Mouse (Mus musculus) forebrain, embryonic 15.5 days (tissue): ENCODE data around the gene Acr. TPM values are rescaled to one million over a fixed set of nuclear protein-coding genes. Genes with fewer than 3 reads are reported as not detected.

Experiments
- ATAC-seq: fragments of 200-750 bp; cut with Nextera tagmentation; replicated peaks from 2 replicates; pipeline ENCODE4 v1.8.0; 2017; ENCODE audit warnings: mild to moderate bottlenecking, moderate TSS enrichment, moderate library complexity
- H3K27ac ChIP-seq: fragments of 300-500 bp; sonication (generic); replicated peaks from 2 replicates; pipeline ENCODE4 v1.5.1; 2015; ENCODE audit warnings: mild to moderate bottlenecking, inconsistent platforms
- H3K27me3 ChIP-seq: fragments of 300-500 bp; sonication (generic); 2 replicates; pipeline ENCODE4 v1.6.1; 2015; ENCODE audit warnings: inconsistent platforms
- H3K36me3 ChIP-seq: fragments of 300-500 bp; sonication (generic); 2 replicates; pipeline ENCODE4 v1.6.1; 2015; ENCODE audit warnings: mild to moderate bottlenecking, inconsistent platforms
- H3K4me1 ChIP-seq: fragments of 300-500 bp; sonication (generic); 2 replicates; pipeline ENCODE4 v1.6.1; 2015; ENCODE audit warnings: inconsistent platforms
- H3K4me2 ChIP-seq: fragments of 300-500 bp; sonication (generic); replicated peaks from 2 replicates; pipeline ENCODE4 v1.6.1; 2015; ENCODE audit warnings: mild to moderate bottlenecking, inconsistent platforms
- H3K4me3 ChIP-seq: fragments of 300-500 bp; sonication (generic); 2 replicates; pipeline ENCODE4 v1.5.1; 2015; ENCODE audit warnings: mild to moderate bottlenecking, inconsistent platforms
- H3K9ac ChIP-seq: fragments of 300-500 bp; sonication (generic); replicated peaks from 2 replicates; pipeline ENCODE4 v1.6.1; 2015; ENCODE audit warnings: mild to moderate bottlenecking, inconsistent platforms
- H3K9me3 ChIP-seq: fragments of 300-500 bp; sonication (generic); 2 replicates; pipeline ENCODE4 v1.6.1; 2016; ENCODE audit warnings: inconsistent platforms
- WGBS: fragments of 180-500 bp; shearing (Covaris S2); methylation state at CpG from one replicate; pipeline ENCODE4 v1.1.7; 2015; ENCODE audit warnings: mixed read lengths; 5-methylcytosine and 5-hydroxymethylcytosine counted together
- polyA plus RNA-seq: library from polyadenylated mRNA; unstranded; fragments of >200 nt; fragmentation: Nextera tagmentation; extraction: Ambion mirVana; gene quantifications from 2 replicates; pipeline ENCODE4 v1.2.1, GENCODE M21; 2015

Gene Acr
- polyA plus RNA-seq, 1 experiment from 2014 or later: 1.6 TPM

GRCm38 (mm10) chr15:89528923-89529322 lies 39.2 kb upstream of the Acr start:
- H3K9ac ChIP-seq: no peak overlapping the region
- ATAC-seq: no peak
- H3K4me2 ChIP-seq: no peak overlapping the region
- 91% methylated on average over 10 of the region's 10 CpGs for whole genome bisulfite sequencing
- H3K4me3 ChIP-seq: no peak overlapping the region
- no peaks in the 10 kb centered on the region for H3K36me3 ChIP-seq
- H3K9me3 ChIP-seq: no peaks in the 10 kb centered on the region
- peaks cover 28% of the 10 kb centered on the region for H3K4me1 ChIP-seq
- H3K27ac ChIP-seq: no peak overlapping the region
- H3K27me3 ChIP-seq: 0 out of 2 replicates have a peak, but pooled peaks cover 4% of the 10 kb centered on the region

- H3K27me3 ChIP-seq: no peaks in the 10 kb centered on the region
- H3K4me3 ChIP-seq: no peak overlapping the region
- WGBS: 6% methylated on average over 4 of the region's 4 CpGs
- ATAC-seq: no peak
- H3K4me1 ChIP-seq: peaks cover 25% of the 10 kb centered on the region
- H3K27ac ChIP-seq: no peak overlapping the region
- H3K36me3 ChIP-seq: no peaks in the 10 kb centered on the region
- H3K9ac ChIP-seq: no peak overlapping the region
- no peak overlapping the region for H3K4me2 ChIP-seq
- H3K9me3 ChIP-seq: no peaks in the 10 kb centered on the region
Measured at GRCm38 (mm10) chr15:89530336-89530735, 37.8 kb upstream of the Acr start.

GRCm38 (mm10) chr15:89531399-89531798 lies 36.7 kb upstream of the Acr start:
- H3K4me1 ChIP-seq: peaks cover 25% of the 10 kb centered on the region
- no peak overlapping the region for H3K4me3 ChIP-seq
- H3K36me3 ChIP-seq: no peaks in the 10 kb centered on the region
- ATAC-seq: no peak
- 95% methylated on average over 5 of the region's 5 CpGs for WGBS
- no peak overlapping the region for H3K9ac ChIP-seq
- no peaks in the 10 kb centered on the region for H3K9me3 ChIP-seq
- no peak overlapping the region for H3K4me2 ChIP-seq
- H3K27ac ChIP-seq: no peak overlapping the region
- no peaks in the 10 kb centered on the region for H3K27me3 ChIP-seq

GRCm38 (mm10) chr15:89532026-89532923 lies 35.9 kb upstream of the Acr start:
- WGBS: 27% methylated on average over 25 of the region's 29 CpGs
- peak; percentile 82 for ATAC-seq
- Histone ChIP-seq H3K4me1 (peaks cover 25% of the 10 kb centered on the region), H3K27me3 (no peaks in the 10 kb centered on the region), H3K36me3 (no peaks in the 10 kb centered on the region), H3K4me3 (peak overlapping the region; percentile 49), H3K4me2 (peak overlapping the region; percentile 66), H3K9ac (peak overlapping the region; percentile 63), H3K9me3 (no peaks in the 10 kb centered on the region), H3K27ac (peak overlapping the region; percentile 79)

GRCm38 (mm10) chr15:89532924-89533842 lies 34.9 kb upstream of the Acr start:
- no peaks in the 10 kb centered on the region for H3K9me3 ChIP-seq
- peak; percentile 57 for ATAC-seq
- H3K9ac ChIP-seq: peak overlapping the region; percentile 63
- H3K36me3 ChIP-seq: no peaks in the 10 kb centered on the region
- H3K4me1 ChIP-seq: peaks cover 25% of the 10 kb centered on the region
- H3K4me3 ChIP-seq: peak overlapping the region; percentile 49
- no peaks in the 10 kb centered on the region for H3K27me3 ChIP-seq
- 55% methylated on average over 23 of the region's 23 CpGs for WGBS
- peak overlapping the region; percentile 79 for H3K27ac ChIP-seq
- H3K4me2 ChIP-seq: peak overlapping the region; percentile 66

- Histone ChIP-seq H3K9ac (0 out of 2 replicates have a peak overlapping the region, but pooled peaks have one; percentile 63), H3K4me1 (peaks cover 25% of the 10 kb centered on the region), H3K9me3 (no peaks in the 10 kb centered on the region), H3K27me3 (no peaks in the 10 kb centered on the region), H3K4me2 (peak overlapping the region; percentile 66), H3K4me3 (peak overlapping the region; percentile 49), H3K36me3 (no peaks in the 10 kb centered on the region), H3K27ac (no peak overlapping the region)
- no peak for ATAC-seq
- 85% methylated on average over 10 of the region's 10 CpGs for WGBS
Measured at GRCm38 (mm10) chr15:89533843-89534207, 34.3 kb upstream of the Acr start.

- WGBS: 86% methylated on average over 7 of the region's 7 CpGs
- H3K9ac ChIP-seq: no peak overlapping the region
Measured at GRCm38 (mm10) chr15:89544171-89544570, 24.0 kb upstream of the Acr start.

GRCm38 (mm10) chr15:89547321-89547720 lies 20.8 kb upstream of the Acr start:
- 52% methylated on average over 8 of the region's 8 CpGs for WGBS
- H3K4me2 ChIP-seq: peak overlapping the region; percentile 47
- no peak overlapping the region for H3K9ac ChIP-seq
- peak overlapping the region; percentile 36 for H3K4me3 ChIP-seq
- no peaks in the 10 kb centered on the region for H3K9me3 ChIP-seq
- peaks cover 3% of the 10 kb centered on the region; the same call in 1 of the 2 replicates for H3K36me3 ChIP-seq
- peaks cover 23% of the 10 kb centered on the region for H3K4me1 ChIP-seq
- no peak overlapping the region for H3K27ac ChIP-seq
- no peaks in the 10 kb centered on the region for H3K27me3 ChIP-seq
- no peak for ATAC-seq

More at GRCm38 (mm10) chr15:89544171-89544570, 24.0 kb upstream of the Acr start:
- peaks cover 19% of the 10 kb centered on the region for H3K4me1 ChIP-seq
- no peaks in the 10 kb centered on the region for H3K27me3 ChIP-seq
- ATAC-seq: no peak
- H3K9me3 ChIP-seq: no peaks in the 10 kb centered on the region
- no peaks in the 10 kb centered on the region; the same call in 1 of the 2 replicates for H3K36me3 ChIP-seq
- no peak overlapping the region for H3K4me2 ChIP-seq
- H3K4me3 ChIP-seq: no peak overlapping the region
- H3K27ac ChIP-seq: no peak overlapping the region

GRCm38 (mm10) chr15:89547824-89548601 lies 20.1 kb upstream of the Acr start:
- Histone ChIP-seq H3K36me3 (peaks cover 3% of the 10 kb centered on the region; the same call in 1 of the 2 replicates), H3K4me2 (peak overlapping the region; percentile 47), H3K27ac (peak overlapping the region; percentile 56), H3K4me1 (peaks cover 23% of the 10 kb centered on the region), H3K9me3 (no peaks in the 10 kb centered on the region), H3K9ac (peak overlapping the region; percentile 37), H3K27me3 (no peaks in the 10 kb centered on the region), H3K4me3 (peak overlapping the region; percentile 36)
- 11% methylated on average over 58 of the region's 58 CpGs for WGBS
- ATAC-seq: peak; percentile 81

- Histone ChIP-seq H3K9me3 (no peaks in the 10 kb centered on the region), H3K4me2 (peak overlapping the region; percentile 47), H3K36me3 (peaks cover 3% of the 10 kb centered on the region; the same call in 1 of the 2 replicates), H3K9ac (no peak overlapping the region), H3K27ac (peak overlapping the region; percentile 56), H3K27me3 (no peaks in the 10 kb centered on the region), H3K4me1 (peaks cover 23% of the 10 kb centered on the region), H3K4me3 (peak overlapping the region; percentile 36)
- ATAC-seq: peak; percentile 73
- 22% methylated on average over 11 of the region's 11 CpGs for WGBS
Measured at GRCm38 (mm10) chr15:89548837-89549236, 19.3 kb upstream of the Acr start.

- Histone ChIP-seq H3K9ac (no peak overlapping the region), H3K27ac (no peak overlapping the region), H3K4me2 (no peak overlapping the region), H3K9me3 (no peaks in the 10 kb centered on the region), H3K4me3 (no peak overlapping the region), H3K4me1 (peaks cover 23% of the 10 kb centered on the region), H3K36me3 (peaks cover 3% of the 10 kb centered on the region; the same call in 1 of the 2 replicates), H3K27me3 (no peaks in the 10 kb centered on the region)
- no peak for ATAC-seq
- WGBS: 91% methylated on average over 8 of the region's 8 CpGs
Measured at GRCm38 (mm10) chr15:89550506-89550905, 17.6 kb upstream of the Acr start.
